In genomic region chr2:155473570-155474088, GRCm38 (mm10) we compare ENCODE assay signal across 8 mouse cellular contexts. TPM values are rescaled to one million over a fixed set of nuclear protein-coding genes. Genes with fewer than 3 reads are reported as not detected.
DNase-seq lines count a peak whose midpoint lies in the region; ATAC-seq lines count a peak whose summit lies in the region.

Gene Ncoa6 (minus strand): TSS chr2:155473894.

- H3K9ac ChIP-seq in forebrain, embryonic 16.5 days (replicated peaks; ENCODE audit: low read depth, low read length), result peak within 1 kb of the TSS; percentile 97

- peak within 1 kb of the TSS; percentile 86 for H3K27ac ChIP-seq in forebrain, embryonic 16.5 days (ENCODE audit: low read length)

- peak within 1 kb of the TSS; percentile 86 for H3K4me2 ChIP-seq in forebrain, embryonic 16.5 days (ENCODE audit: low read length)

- H3K9me3 ChIP-seq in forebrain, embryonic 16.5 days (ENCODE audit: control insufficient read depth, low read length), result no peaks in the 10 kb centered on the region

- H3K4me1 ChIP-seq in forebrain, embryonic 16.5 days (replicated peaks; ENCODE audit: control insufficient read depth, insufficient read depth, low read length), result peaks cover 31% of the 10 kb centered on the region

- ATAC-seq in forebrain, embryonic 16.5 days, result peak; percentile 82

- H3K27me3 ChIP-seq in forebrain, embryonic 16.5 days (replicated peaks; ENCODE audit: control insufficient read depth, insufficient read depth, low read length), result no peaks in the 10 kb centered on the region

- no peaks in the 10 kb centered on the region for H3K36me3 ChIP-seq in forebrain, embryonic 16.5 days (ENCODE audit: control insufficient read depth, insufficient read depth)

- peak within 1 kb of the TSS; percentile 86 for H3K4me3 ChIP-seq in forebrain, embryonic 16.5 days (replicated peaks; ENCODE audit: low read length)

- under 1% methylated on average over 48 of the region's 72 CpGs for WGBS in forebrain, embryonic 16.5 days

- peak; percentile 19 for DNase-seq in MEL-GATA-1-ER (ENCODE audit: extremely low read depth, low read depth)
- DNase-seq in cerebellum, adult 11-12 months, result peak; percentile 69
- peak; percentile 75 for DNase-seq in heart, postnatal 4 days
- DNase-seq in layer of hippocampus, adult 8-10 months (ENCODE audit: low spot score in 2 of 2), result peak in 1 of 2 experiments; percentile 42
- DNase-seq in lung, postnatal 10 days, result peak; percentile 53
- peak; percentile 72 for DNase-seq in ovary, postnatal 36 days (ENCODE audit: low spot score)
- DNase-seq in thymus, postnatal 14 days, result peak; percentile 73

RNA-seq across cellular contexts. Expression of gene Ncoa6, which starts in this region (rescaled TPM):
- polyA plus RNA-seq in forebrain, embryonic 16.5 days (2015; fragmentation: Nextera tagmentation; extraction: Ambion mirVana), result 26.9 and 28.7 TPM in 2 replicates
- 10 to 100 TPM; 42.9 to 44.7 TPM for total RNA-seq in heart, postnatal 4 days (2021)
- 10 to 100 TPM; 58.1 to 63.8 (median 62.3) TPM for total RNA-seq in layer of hippocampus, adult 8-10 months (2022)
